Mouse (Mus musculus): Measurements from ENCODE around the gene Gabra5. TPM values are rescaled to one million over a fixed set of nuclear protein-coding genes. Genes with fewer than 3 reads are reported as not detected.
A peak's percentile ranks its signal among the peaks of the same experiment; 100 is the strongest.

Gene Gabra5
- 0.15 and 0.22 TPM in 2 replicates for polyA plus RNA-seq (2016; fragmentation: Nextera tagmentation; extraction: Ambion mirVana)

DNA sequence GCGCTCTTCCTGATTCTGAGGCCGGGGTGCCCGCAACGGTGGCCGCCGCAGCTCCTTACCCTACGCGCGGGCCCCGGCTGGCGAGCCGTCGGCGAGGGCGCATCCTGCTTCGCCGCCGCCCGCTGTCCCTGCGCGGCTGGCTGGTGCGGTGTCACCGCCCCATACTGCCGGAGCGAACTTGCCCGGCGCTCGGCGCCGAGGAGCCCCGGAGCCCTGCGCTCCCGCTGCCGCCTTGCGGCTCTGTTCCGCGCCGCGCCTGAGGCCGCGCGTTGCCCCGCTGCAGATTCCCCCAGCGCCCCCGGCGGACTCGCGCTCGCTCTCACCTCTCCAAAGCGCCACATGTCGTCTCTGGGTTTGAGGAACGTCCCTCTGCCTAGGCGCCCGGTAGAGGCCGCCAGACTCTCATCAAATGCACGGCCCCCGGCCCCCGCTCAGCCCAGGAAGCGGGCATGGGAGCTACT, at the start of gene Gabra5:
TSS of gene Gabra5 (minus strand) at position 379 of the 461 bp plus-strand sequence.
- Histone ChIP-seq H3K27me3 (ENCODE audit: insufficient read depth, poor library complexity, severe bottlenecking) (peaks cover 54% of the 10 kb centered on the region), H3K9me3 (no peaks in the 10 kb centered on the region)
- no peak for DNase-seq (ENCODE audit: low spot score)

DNA sequence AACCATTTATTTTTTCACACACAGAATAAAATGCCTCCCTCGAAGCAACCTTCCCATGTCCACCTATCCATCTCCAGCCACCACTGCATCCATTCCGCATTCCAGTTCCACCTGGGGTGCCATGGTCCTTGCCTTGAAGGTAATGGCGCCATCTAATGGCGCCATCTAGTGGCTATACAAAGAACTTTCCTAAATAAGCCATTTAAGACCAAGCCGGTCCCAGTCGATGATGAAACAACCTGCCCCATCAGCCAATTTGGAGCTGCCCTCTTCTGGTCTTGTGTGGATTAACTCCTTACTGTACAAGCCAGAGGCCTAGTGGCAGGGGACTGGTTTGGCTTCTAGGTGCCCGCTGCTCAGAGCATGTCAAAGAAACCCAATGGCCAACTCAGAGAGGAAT, 28.7 kb upstream of the Gabra5 start:
- no peaks in the 10 kb centered on the region for H3K27me3 ChIP-seq (ENCODE audit: insufficient read depth, poor library complexity, severe bottlenecking)
- WGBS = 23% methylated on average over 7 of the region's 7 CpGs
- H3K4me1 ChIP-seq = no peaks in the 10 kb centered on the region
- H3K9me3 ChIP-seq = no peaks in the 10 kb centered on the region
- no peaks in the 10 kb centered on the region for H3K36me3 ChIP-seq
- no peak overlapping the region for H3K27ac ChIP-seq
- no peak for DNase-seq (ENCODE audit: low spot score)
- H3K4me3 ChIP-seq = no peak overlapping the region

More for the DNA sequence above, at the start of gene Gabra5:
- Histone ChIP-seq H3K4me1 (peaks cover 14% of the 10 kb centered on the region), H3K36me3 (no peaks in the 10 kb centered on the region), H3K4me3 (peak within 1 kb of the TSS; percentile 64), H3K27ac (no peak within 1 kb of the TSS)
- WGBS = 1% methylated on average over 59 of the region's 59 CpGs

DNA sequence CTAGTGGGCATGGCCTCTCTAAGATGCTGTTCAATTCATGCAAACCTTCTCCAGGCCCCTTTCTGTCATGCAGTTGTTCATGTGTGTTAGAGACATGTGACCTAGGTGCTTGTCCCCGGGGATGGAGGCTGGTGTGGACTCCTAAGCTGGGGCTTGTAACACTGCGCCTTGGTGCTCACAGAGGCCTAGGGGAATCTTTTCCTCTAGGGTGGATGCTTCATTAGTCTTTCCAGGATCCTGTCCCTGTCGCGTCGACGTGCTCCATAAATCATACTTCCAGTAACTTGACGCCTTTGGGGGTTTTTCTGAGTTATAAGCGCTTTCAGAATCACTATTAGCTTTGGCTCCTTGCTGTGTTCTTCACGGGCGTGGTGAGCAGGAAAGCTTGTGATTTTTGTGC, 22.8 kb upstream of the Gabra5 start:
- Histone ChIP-seq H3K27ac (no peak overlapping the region), H3K27me3 (ENCODE audit: insufficient read depth, poor library complexity, severe bottlenecking) (no peaks in the 10 kb centered on the region), H3K9me3 (no peaks in the 10 kb centered on the region), H3K4me3 (no peak overlapping the region), H3K4me1 (no peaks in the 10 kb centered on the region), H3K36me3 (no peaks in the 10 kb centered on the region)
- WGBS = 81% methylated on average over 10 of the region's 10 CpGs
- no peak for DNase-seq (ENCODE audit: low spot score)

DNA sequence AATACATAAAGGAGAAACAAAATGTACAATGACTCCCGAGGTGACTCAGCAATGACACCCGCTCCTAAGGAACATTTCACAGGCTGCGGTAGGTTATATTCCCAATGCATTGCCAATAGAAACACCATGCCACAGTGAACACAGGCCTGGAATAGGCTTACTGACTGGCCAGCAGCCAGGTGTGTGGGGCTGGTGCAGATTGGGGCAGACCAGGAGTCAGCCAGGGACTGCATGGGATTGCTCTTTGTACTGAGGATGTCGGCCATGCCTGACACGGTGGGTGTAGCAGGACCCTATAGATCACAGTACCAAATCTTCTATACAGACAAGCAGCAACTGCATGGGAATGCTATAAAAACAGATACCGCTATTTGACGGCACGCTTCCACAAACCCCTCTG, 20.1 kb upstream of the Gabra5 start:
- WGBS = 91% methylated on average over 8 of the region's 8 CpGs
- H3K27me3 ChIP-seq (ENCODE audit: insufficient read depth, poor library complexity, severe bottlenecking) = no peaks in the 10 kb centered on the region
- H3K27ac ChIP-seq = no peak overlapping the region

DNA sequence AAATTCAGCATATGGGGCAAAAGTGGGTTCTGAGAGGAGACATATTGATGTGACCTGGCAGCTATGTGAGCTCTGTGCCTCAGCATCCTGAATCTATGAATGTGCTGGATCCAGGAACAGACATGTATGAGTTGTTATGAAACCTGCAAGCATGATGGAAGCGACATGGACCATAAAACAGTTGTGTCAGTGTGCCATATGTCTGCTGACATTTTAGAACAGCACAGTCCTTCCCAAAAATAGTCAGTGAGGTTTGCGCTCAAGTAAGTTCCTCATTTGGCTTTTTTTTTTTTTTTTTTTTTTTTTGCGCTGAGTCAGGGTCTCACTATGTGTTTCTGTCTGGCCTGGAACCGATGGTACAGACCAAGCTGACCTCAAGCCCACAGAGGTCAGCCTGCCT, 19.6 kb upstream of the Gabra5 start:
- Histone ChIP-seq H3K9me3 (no peaks in the 10 kb centered on the region), H3K27me3 (ENCODE audit: insufficient read depth, poor library complexity, severe bottlenecking) (no peaks in the 10 kb centered on the region), H3K27ac (no peak overlapping the region), H3K4me1 (no peaks in the 10 kb centered on the region), H3K4me3 (no peak overlapping the region), H3K36me3 (no peaks in the 10 kb centered on the region)
- WGBS = 78% methylated on average over 4 of the region's 4 CpGs
- DNase-seq (ENCODE audit: low spot score) = no peak

More for the DNA sequence above, 20.1 kb upstream of the Gabra5 start:
- H3K4me3 ChIP-seq = no peak overlapping the region
- H3K9me3 ChIP-seq = no peaks in the 10 kb centered on the region
- no peaks in the 10 kb centered on the region for H3K4me1 ChIP-seq
- no peak for DNase-seq (ENCODE audit: low spot score)
- no peaks in the 10 kb centered on the region for H3K36me3 ChIP-seq

DNA sequence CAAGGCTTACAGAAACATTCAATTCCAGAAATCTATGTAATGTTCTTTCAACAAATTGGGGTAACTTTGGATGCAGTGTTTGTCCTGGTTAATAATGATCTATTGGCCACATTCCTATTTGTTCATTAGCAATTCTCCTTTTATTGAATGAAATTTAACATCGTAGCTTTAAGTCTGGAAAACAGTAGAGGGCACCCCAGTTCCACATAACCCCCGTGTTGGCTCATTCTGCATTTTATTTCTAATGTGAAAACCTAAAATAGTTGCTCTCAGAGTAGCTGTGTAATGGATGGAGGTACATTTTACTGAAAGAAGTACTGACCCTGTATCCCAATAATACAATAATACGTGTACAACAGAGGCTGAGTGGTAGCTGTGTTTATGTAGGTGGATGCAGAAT, 3.1 kb upstream of the Gabra5 start:
- 34% methylated on average over 3 of the region's 3 CpGs for WGBS
- Histone ChIP-seq H3K4me1 (peaks cover 14% of the 10 kb centered on the region), H3K36me3 (no peaks in the 10 kb centered on the region), H3K27me3 (ENCODE audit: insufficient read depth, poor library complexity, severe bottlenecking) (peaks cover 38% of the 10 kb centered on the region), H3K4me3 (no peak overlapping the region), H3K9me3 (no peaks in the 10 kb centered on the region), H3K27ac (no peak overlapping the region)
- no peak for DNase-seq (ENCODE audit: low spot score)

DNA sequence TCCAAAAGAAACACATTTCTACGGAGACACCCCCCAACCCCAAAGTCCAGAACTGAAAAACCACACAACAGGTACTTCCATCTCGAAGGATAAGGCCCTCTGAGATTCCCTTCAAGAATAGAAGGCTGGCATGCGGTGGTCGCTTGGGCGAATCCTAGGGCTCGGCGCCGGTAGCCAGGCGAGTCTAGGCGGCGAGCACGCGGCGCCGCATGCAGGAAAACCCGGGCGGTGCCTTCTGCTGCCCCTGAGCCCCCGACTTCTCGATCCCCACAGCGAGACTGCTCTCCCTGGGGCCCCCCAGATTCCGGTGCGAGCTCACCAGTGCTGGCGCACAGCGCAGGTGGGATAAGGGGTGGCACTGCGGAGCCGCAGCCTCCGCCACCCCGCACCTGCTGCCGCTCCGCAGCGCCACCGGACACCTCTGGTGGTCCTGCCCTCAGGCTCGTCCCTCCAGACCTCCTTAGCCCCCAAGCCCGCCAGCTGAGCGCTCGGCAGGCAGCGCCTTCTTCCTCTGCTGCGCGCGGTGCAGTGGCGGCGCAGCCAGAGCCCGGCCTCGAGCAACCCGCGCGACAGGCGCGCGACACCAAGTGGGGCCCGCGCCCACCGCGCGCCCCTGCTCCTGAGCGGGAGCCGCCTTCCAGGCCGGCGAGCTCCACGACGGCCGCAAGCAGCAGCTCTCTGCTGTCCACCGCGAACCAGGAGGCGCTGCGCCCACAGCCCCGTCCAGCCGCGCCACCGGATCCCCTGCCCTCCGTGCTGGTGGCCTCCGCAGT, 813 bp downstream of the Gabra5 start:
- H3K27me3 ChIP-seq (ENCODE audit: insufficient read depth, poor library complexity, severe bottlenecking) = peaks cover 54% of the 10 kb centered on the region

DNA sequence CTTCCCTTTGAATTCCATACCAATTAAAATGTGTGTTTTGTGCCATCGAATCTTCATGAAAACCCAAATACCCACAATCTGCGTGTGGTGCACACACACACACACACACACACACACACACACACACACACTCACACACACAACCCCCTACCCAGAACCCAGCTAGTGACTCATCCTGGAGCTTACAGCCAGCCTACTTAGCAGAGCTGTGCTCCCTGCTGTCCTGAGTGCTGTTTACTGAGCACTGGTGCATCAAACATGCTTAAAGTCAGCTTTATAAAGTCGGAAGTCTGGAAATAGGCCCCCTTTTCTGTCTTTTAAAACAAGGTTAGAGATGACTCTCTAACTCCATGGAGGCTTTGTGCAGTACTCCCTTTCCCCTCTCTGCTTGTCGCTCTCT, 7.0 kb downstream of the Gabra5 start:
- H3K9me3 ChIP-seq = no peaks in the 10 kb centered on the region
- no peak overlapping the region for H3K27ac ChIP-seq
- H3K4me3 ChIP-seq = no peak overlapping the region
- no peak for DNase-seq (ENCODE audit: low spot score)
- 66% methylated on average over 4 of the region's 4 CpGs for WGBS
- H3K27me3 ChIP-seq (ENCODE audit: insufficient read depth, poor library complexity, severe bottlenecking) = peaks cover 15% of the 10 kb centered on the region
- no peaks in the 10 kb centered on the region for H3K4me1 ChIP-seq
- no peaks in the 10 kb centered on the region for H3K36me3 ChIP-seq

More for the DNA sequence above, 813 bp downstream of the Gabra5 start:
- 3% methylated on average over 71 of the region's 72 CpGs for WGBS
- H3K4me1 ChIP-seq = peaks cover 14% of the 10 kb centered on the region
- no peak for DNase-seq (ENCODE audit: low spot score)
- peak overlapping the region; percentile 64 for H3K4me3 ChIP-seq
- H3K36me3 ChIP-seq = no peaks in the 10 kb centered on the region
- H3K27ac ChIP-seq = no peak overlapping the region
- no peaks in the 10 kb centered on the region for H3K9me3 ChIP-seq

DNA sequence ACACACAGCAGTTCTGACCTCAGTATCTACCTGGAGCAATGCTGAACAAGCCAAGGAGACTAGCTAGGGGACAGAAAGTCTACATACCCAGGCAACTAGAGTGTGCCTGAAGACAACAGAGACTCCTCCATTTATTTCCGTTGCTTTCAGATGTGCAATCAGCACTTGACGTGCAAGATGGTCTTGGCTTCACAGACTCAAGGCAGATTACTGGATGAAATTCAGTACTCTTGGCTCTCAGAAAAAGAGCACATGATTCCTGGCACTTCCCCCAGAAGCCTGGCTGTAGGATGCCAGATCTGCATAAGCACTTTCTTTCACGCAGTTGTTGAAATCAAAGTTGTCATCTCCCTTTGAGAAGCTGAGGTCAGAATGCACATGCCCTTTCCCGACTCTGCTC, 18.1 kb downstream of the Gabra5 start:
- Histone ChIP-seq H3K27ac (no peak overlapping the region), H3K4me1 (no peaks in the 10 kb centered on the region), H3K9me3 (no peaks in the 10 kb centered on the region), H3K36me3 (no peaks in the 10 kb centered on the region), H3K4me3 (no peak overlapping the region), H3K27me3 (ENCODE audit: insufficient read depth, poor library complexity, severe bottlenecking) (no peaks in the 10 kb centered on the region)
- 68% methylated on average over 4 of the region's 4 CpGs for WGBS
- DNase-seq (ENCODE audit: low spot score) = no peak

DNA sequence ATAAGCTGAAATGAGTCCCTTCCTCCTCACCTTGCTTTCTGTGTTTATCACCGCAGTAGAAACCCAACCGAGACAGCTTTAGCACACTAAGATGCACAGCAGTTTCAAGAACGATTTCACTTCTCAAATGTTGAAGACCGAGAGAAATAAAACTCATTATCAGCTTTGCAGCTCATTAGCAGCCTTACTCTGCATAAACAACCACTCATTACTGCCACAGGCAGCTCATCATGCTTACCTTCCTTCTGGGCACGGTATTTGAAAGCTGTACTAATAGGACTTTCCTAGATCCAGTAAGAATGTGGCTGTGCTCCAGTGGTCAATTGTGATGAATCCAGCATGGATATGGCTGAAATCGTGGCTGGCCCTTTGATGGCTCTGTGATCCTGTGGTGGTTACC, 23.0 kb downstream of the Gabra5 start:
- no peak overlapping the region for H3K4me3 ChIP-seq
- no peaks in the 10 kb centered on the region for H3K27me3 ChIP-seq (ENCODE audit: insufficient read depth, poor library complexity, severe bottlenecking)
- no peaks in the 10 kb centered on the region for H3K4me1 ChIP-seq
- no peak for DNase-seq (ENCODE audit: low spot score)
- no peaks in the 10 kb centered on the region for H3K9me3 ChIP-seq
- H3K27ac ChIP-seq = no peak overlapping the region
- 71% methylated on average over 6 of the region's 6 CpGs for WGBS
- H3K36me3 ChIP-seq = no peaks in the 10 kb centered on the region

DNA sequence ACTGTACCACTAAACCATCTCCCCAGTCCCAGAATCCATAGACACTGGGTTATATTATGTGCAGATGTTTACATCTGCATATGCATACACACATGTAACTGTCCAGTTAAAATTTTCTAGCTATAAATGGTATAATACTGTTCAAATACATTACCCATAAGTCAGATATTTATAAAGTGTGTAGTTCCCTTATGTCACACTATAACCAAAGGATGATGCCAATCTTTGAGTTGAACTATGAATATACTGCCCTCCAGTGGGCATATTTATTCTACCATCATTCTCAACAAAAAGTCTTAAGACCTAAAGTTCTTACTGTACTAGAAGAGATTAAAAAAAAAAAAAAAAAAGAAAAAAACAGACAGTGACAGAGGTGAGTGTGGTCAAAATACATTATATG, 27.0 kb downstream of the Gabra5 start:
- Histone ChIP-seq H3K27ac (no peak overlapping the region), H3K27me3 (ENCODE audit: insufficient read depth, poor library complexity, severe bottlenecking) (no peaks in the 10 kb centered on the region), H3K36me3 (no peaks in the 10 kb centered on the region), H3K4me3 (no peak overlapping the region), H3K9me3 (no peaks in the 10 kb centered on the region), H3K4me1 (no peaks in the 10 kb centered on the region)
- no peak for DNase-seq (ENCODE audit: low spot score)

DNA sequence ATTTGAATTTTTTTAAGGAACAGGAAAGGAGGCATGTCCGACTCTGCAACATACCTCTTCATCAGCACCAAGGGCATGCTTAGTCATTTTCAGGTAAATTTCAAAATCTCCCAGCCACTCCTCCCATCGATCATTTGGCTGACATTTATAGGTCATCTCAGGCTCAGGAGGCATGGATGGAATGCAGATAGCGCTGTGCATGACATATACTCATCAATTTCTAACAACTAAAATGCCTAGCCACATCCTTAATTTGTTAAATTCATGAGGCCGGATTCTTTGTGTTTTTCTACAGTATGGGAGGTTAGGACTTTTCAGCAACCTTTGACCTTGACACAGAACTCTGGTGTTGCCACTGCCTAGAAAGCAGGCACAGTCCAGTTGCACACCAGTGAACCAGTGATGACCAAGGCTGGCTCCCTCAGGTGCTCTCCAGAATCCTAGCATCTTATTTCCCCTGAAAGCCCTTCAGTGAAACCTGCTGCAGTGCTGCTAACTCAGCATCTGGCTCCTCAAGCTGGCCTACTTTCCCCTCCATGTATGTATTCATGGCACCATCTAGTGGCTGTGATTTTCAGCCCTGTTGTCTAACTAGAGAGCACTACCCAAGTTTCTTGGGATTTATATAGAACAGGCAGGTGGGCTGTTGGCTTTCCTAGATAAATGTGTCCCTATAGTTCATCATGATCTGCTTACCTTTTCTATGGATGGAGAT, 35.9 kb downstream of the Gabra5 start:
- DNase-seq (ENCODE audit: low spot score) = no peak
- Histone ChIP-seq H3K27me3 (ENCODE audit: insufficient read depth, poor library complexity, severe bottlenecking) (no peaks in the 10 kb centered on the region), H3K36me3 (no peaks in the 10 kb centered on the region), H3K27ac (no peak overlapping the region), H3K9me3 (no peaks in the 10 kb centered on the region), H3K4me1 (no peaks in the 10 kb centered on the region), H3K4me3 (no peak overlapping the region)
- 74% methylated on average over 4 of the region's 4 CpGs for WGBS

DNA sequence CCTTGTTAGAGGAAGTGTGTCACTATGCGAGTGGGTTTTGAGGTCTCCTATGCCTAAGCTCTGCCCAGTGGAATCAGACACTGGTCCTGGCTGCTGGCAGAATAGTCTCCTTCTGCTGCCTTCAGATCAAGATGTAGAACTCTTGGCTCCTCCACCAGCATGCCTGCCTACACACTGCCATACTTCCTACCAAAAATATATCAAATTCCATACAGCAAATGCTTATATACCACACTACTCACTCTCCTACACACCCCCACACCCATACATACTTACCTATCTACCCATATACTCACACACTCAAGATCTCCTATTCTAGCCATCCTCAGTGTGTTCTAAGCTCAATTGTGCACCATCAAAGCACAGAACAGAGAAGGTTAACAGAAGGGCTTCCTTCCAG, 38.5 kb downstream of the Gabra5 start:
- Histone ChIP-seq H3K36me3 (no peaks in the 10 kb centered on the region), H3K27ac (no peak overlapping the region), H3K4me3 (no peak overlapping the region), H3K4me1 (no peaks in the 10 kb centered on the region), H3K27me3 (ENCODE audit: insufficient read depth, poor library complexity, severe bottlenecking) (no peaks in the 10 kb centered on the region), H3K9me3 (no peaks in the 10 kb centered on the region)
- no peak for DNase-seq (ENCODE audit: low spot score)
- 95% methylated on average over 1 of the region's 1 CpGs for WGBS

All from heart, embryonic 10.5 days (tissue).